Mouse (Mus musculus): ENCODE measurements around the gene Cyp2t4.

Cyp2t4 gene

GRCm38 (mm10) chr7:27203730-27204449 is 50.4 kb downstream of the Cyp2t4 start:
- in situ Hi-C loops (cut with MboI; ENCODE audit: low pct_unique_long_range_greater_than_20kb in 1 of 2, low sequenced_read_pairs in 2 of 2, unreplicated experiment in 1 of 2), result no loop called here
